Mouse (Mus musculus) heart, embryonic 13.5 days (tissue): Measurements from ENCODE around the gene Tead1. TPM values are rescaled to one million over a fixed set of nuclear protein-coding genes. Genes with fewer than 3 reads are reported as not detected.

ENCODE experiments used
- ATAC-seq: fragments of 200-750 bp; cut with Nextera tagmentation; 2 replicates; pipeline ENCODE4 v1.8.0; 2017; ENCODE audit warnings: moderate TSS enrichment; ENCODE audit not compliant: insufficient number of reproducible peaks, low FRiP score, low TSS enrichment; ENCODE audit errors: extremely low read depth
- H3K27ac ChIP-seq: fragments of 300-500 bp; sonication (generic); replicated peaks from 2 replicates; pipeline ENCODE4 v1.5.1; 2015; ENCODE audit warnings: moderate library complexity, mild to moderate bottlenecking, inconsistent platforms
- H3K27me3 ChIP-seq: fragments of 300-500 bp; sonication (generic); replicated peaks from 2 replicates; pipeline ENCODE4 v1.6.1; 2015; ENCODE audit warnings: mild to moderate bottlenecking, inconsistent platforms
- H3K36me3 ChIP-seq: fragments of 300-500 bp; sonication (generic); 2 replicates; pipeline ENCODE4 v1.6.1; 2015; ENCODE audit warnings: mild to moderate bottlenecking, inconsistent platforms
- H3K4me1 ChIP-seq: fragments of 300-500 bp; sonication (generic); 2 replicates; pipeline ENCODE4 v1.6.1; 2015; ENCODE audit warnings: inconsistent platforms
- H3K4me2 ChIP-seq: fragments of 300-500 bp; sonication (generic); 2 replicates; pipeline ENCODE4 v1.6.1; 2015; ENCODE audit warnings: inconsistent platforms, mild to moderate bottlenecking, moderate library complexity
- H3K4me3 ChIP-seq: fragments of 300-500 bp; sonication (generic); 2 replicates; pipeline ENCODE4 v1.5.1; 2015; ENCODE audit warnings: moderate library complexity, mild to moderate bottlenecking, inconsistent platforms
- H3K9ac ChIP-seq: fragments of 300-500 bp; sonication (generic); 2 replicates; pipeline ENCODE4 v1.6.1; 2015; ENCODE audit warnings: inconsistent platforms, mild to moderate bottlenecking, moderate library complexity
- H3K9me3 ChIP-seq: fragments of 300-500 bp; sonication (generic); 2 replicates; pipeline ENCODE4 v1.6.1; 2016; ENCODE audit warnings: inconsistent platforms
- WGBS: fragments of 180-500 bp; shearing (Covaris S2); methylation state at CpG from one replicate; pipeline ENCODE4 v1.1.7; 2015; ENCODE audit warnings: mixed read lengths; 5-methylcytosine and 5-hydroxymethylcytosine counted together
- polyA plus RNA-seq: library from polyadenylated mRNA; unstranded; fragments of >200 nt; fragmentation: Nextera tagmentation; extraction: Ambion mirVana; gene quantifications from 2 replicates; pipeline ENCODE4 v1.2.1, GENCODE M21; 2015

Tead1 gene
- polyA plus RNA-seq, 1 experiment from 2014 or later: 25.2 TPM

- 19% methylated on average over 6 of the region's 6 CpGs for WGBS
- no peaks in the 10 kb centered on the region for H3K27me3 ChIP-seq
- peak overlapping the region; percentile 55; the same call in 1 of the 2 replicates for H3K9ac ChIP-seq
- no peak overlapping the region for H3K4me3 ChIP-seq
- H3K4me2 ChIP-seq: 0 out of 2 replicates have a peak overlapping the region, but pooled peaks have one; percentile 1
- ATAC-seq: no peak
- peak overlapping the region; percentile 80 for H3K27ac ChIP-seq
- no peaks in the 10 kb centered on the region for H3K9me3 ChIP-seq
- peaks cover 74% of the 10 kb centered on the region for H3K4me1 ChIP-seq
- H3K36me3 ChIP-seq: peaks cover 7% of the 10 kb centered on the region; the same call in 1 of the 2 replicates
Observed at GRCm38 (mm10) chr7:112779636-112780035, 100.5 kb downstream of the Tead1 start.

DNA sequence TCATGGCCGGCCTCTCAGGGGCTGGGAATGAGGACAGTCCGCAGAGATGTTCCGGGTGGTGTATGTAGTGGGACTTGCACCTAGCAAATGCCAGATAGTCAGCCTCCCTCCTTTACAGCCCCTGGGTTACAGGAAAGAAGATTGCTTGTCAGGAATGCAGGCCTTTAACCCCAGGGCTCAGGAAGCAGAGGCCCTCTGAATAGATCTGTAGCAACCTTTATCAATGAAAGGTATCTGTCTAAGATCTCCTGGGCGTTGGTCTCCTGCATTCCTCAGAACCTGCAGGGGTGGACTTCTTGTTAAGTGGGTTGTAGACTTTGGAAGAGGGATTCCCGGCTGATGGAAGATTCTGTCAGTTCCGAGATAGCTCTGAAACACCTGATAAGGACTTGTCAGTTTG, 101.8 kb downstream of the Tead1 start:
- Histone ChIP-seq H3K4me1 (peaks cover 70% of the 10 kb centered on the region), H3K9me3 (no peaks in the 10 kb centered on the region), H3K36me3 (peaks cover 7% of the 10 kb centered on the region; the same call in 1 of the 2 replicates), H3K27ac (peak overlapping the region; percentile 80), H3K27me3 (no peaks in the 10 kb centered on the region), H3K4me3 (no peak overlapping the region), H3K9ac (peak overlapping the region; percentile 3; the same call in 1 of the 2 replicates), H3K4me2 (no peak overlapping the region)
- ATAC-seq: no peak
- WGBS: 25% methylated on average over 6 of the region's 6 CpGs

- Histone ChIP-seq H3K4me1 (peaks cover 70% of the 10 kb centered on the region), H3K27ac (no peak overlapping the region), H3K36me3 (peaks cover 7% of the 10 kb centered on the region; the same call in 1 of the 2 replicates), H3K9me3 (no peaks in the 10 kb centered on the region), H3K4me2 (no peak overlapping the region), H3K9ac (no peak overlapping the region), H3K27me3 (no peaks in the 10 kb centered on the region), H3K4me3 (no peak overlapping the region)
- ATAC-seq: no peak
- WGBS: 80% methylated on average over 8 of the region's 8 CpGs
Observed at GRCm38 (mm10) chr7:112781987-112782386, 102.9 kb downstream of the Tead1 start.

- Histone ChIP-seq H3K4me1 (peaks cover 71% of the 10 kb centered on the region), H3K4me2 (no peak overlapping the region), H3K36me3 (peaks cover 7% of the 10 kb centered on the region; the same call in 1 of the 2 replicates), H3K27me3 (no peaks in the 10 kb centered on the region), H3K9me3 (no peaks in the 10 kb centered on the region), H3K9ac (no peak overlapping the region), H3K4me3 (no peak overlapping the region), H3K27ac (no peak overlapping the region)
- ATAC-seq: no peak
- WGBS: 92% methylated on average over 3 of the region's 3 CpGs
Observed at GRCm38 (mm10) chr7:112784278-112784677, 105.2 kb downstream of the Tead1 start.

DNA sequence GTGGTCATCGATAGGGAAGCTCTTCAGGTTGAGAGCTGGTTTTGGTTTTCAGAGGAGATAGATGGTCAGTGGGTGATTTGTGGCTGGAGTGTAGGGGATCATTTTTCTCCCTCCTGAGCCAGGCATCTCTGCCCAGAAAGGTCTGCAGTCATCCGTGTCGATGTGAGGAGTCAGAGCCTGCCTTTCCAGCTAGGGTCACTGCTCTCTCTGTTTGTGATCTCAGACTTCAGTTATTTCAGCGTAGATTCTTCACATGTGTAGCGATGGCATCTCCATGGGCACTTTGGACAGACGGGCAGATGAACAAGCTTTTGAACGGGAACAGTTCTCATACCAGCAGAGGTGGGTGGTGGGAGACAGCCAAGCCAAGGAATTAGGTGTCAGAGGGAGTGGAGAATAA, 106.2 kb downstream of the Tead1 start:
- WGBS: 66% methylated on average over 7 of the region's 7 CpGs
- Histone ChIP-seq H3K4me3 (no peak overlapping the region), H3K36me3 (peaks cover 7% of the 10 kb centered on the region; the same call in 1 of the 2 replicates), H3K9ac (no peak overlapping the region), H3K27ac (no peak overlapping the region), H3K9me3 (no peaks in the 10 kb centered on the region), H3K4me2 (no peak overlapping the region), H3K4me1 (peaks cover 70% of the 10 kb centered on the region), H3K27me3 (no peaks in the 10 kb centered on the region)
- no peak for ATAC-seq

DNA sequence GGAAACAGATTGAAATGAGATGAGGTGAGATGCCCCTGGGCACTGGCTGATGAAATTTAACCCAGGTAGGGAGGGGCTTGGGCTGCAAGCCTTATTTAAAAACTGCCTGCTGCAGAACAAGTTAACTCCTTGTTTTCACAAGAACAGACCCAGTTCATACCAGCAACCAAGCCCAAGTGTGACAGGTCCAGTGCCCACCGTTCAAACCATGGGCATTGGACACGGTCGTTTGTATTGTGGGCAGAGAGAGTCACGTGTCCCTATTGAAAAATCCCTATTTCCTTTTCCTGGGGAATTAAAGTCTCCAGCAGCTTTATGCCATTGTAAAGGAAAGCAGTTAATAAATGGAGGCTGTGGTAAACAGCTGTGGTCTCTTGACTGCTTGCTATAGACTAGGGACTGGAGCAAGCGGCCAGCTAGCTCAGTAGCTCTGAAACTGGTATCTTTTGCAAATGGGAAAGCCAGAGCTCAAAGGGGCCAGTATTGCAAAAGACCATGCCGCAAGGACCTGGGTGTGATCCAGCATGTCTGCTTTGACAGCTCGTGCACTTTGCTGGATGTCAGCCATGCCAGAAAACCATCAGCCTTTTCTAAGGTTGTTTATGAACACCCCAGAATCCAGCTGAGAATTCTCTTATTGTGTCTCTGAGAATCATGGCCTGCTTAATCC, 107.6 kb downstream of the Tead1 start:
- Histone ChIP-seq H3K9ac (0 out of 2 replicates have a peak overlapping the region, but pooled peaks have one; percentile 50), H3K4me3 (no peak overlapping the region), H3K27me3 (no peaks in the 10 kb centered on the region), H3K9me3 (no peaks in the 10 kb centered on the region), H3K27ac (peak overlapping the region; percentile 26), H3K4me1 (peaks cover 70% of the 10 kb centered on the region), H3K4me2 (no peak overlapping the region), H3K36me3 (peaks cover 9% of the 10 kb centered on the region; the same call in 1 of the 2 replicates)
- ATAC-seq: no peak
- 55% methylated on average over 7 of the region's 7 CpGs for WGBS

DNA sequence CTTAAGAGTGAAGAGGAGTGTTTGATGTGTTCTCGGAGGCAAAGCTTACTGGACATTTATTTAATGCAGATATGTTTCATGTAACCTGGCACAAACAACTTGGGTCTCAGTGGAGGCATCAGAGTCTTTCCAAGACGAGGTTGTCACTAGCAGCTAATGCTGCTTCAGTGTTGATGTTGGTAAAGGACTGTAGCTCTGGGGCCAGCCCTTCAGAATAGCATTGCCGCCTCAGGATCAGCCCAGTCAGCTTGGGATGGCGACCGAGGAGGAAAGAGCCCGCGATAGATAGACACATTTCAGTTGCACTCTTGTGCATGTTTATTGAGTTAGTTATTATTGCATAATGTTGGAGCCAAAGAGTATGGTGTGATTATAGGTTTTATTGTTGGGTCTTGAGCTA, 108.2 kb downstream of the Tead1 start:
- ATAC-seq: no peak
- Histone ChIP-seq H3K4me3 (no peak overlapping the region), H3K27ac (peak overlapping the region; percentile 26; the same call in 1 of the 2 replicates), H3K4me2 (no peak overlapping the region), H3K27me3 (no peaks in the 10 kb centered on the region), H3K9me3 (no peaks in the 10 kb centered on the region), H3K4me1 (peaks cover 68% of the 10 kb centered on the region), H3K36me3 (peaks cover 9% of the 10 kb centered on the region; the same call in 1 of the 2 replicates), H3K9ac (no peak overlapping the region)
- 72% methylated on average over 7 of the region's 7 CpGs for WGBS

- peak overlapping the region; percentile 48 for H3K27ac ChIP-seq
- ATAC-seq: no peak
Observed at GRCm38 (mm10) chr7:112788321-112788751, 109.2 kb downstream of the Tead1 start.

GRCm38 (mm10) chr7:112789693-112790092, 110.6 kb downstream of the Tead1 start:
- no peak overlapping the region for H3K9ac ChIP-seq
- H3K9me3 ChIP-seq: no peaks in the 10 kb centered on the region
- no peak for ATAC-seq
- no peak overlapping the region for H3K27ac ChIP-seq
- 0 out of 2 replicates have a peak, but pooled peaks cover 2% of the 10 kb centered on the region for H3K36me3 ChIP-seq
- no peak overlapping the region for H3K4me3 ChIP-seq
- H3K4me1 ChIP-seq: peaks cover 91% of the 10 kb centered on the region
- 74% methylated on average over 4 of the region's 4 CpGs for WGBS
- no peak overlapping the region for H3K4me2 ChIP-seq
- no peaks in the 10 kb centered on the region for H3K27me3 ChIP-seq

More at GRCm38 (mm10) chr7:112788321-112788751, 109.2 kb downstream of the Tead1 start:
- 32% methylated on average over 7 of the region's 7 CpGs for WGBS
- H3K4me2 ChIP-seq: no peak overlapping the region
- H3K27me3 ChIP-seq: no peaks in the 10 kb centered on the region
- no peak overlapping the region for H3K9ac ChIP-seq
- peaks cover 78% of the 10 kb centered on the region for H3K4me1 ChIP-seq
- no peaks in the 10 kb centered on the region for H3K9me3 ChIP-seq
- H3K4me3 ChIP-seq: no peak overlapping the region
- H3K36me3 ChIP-seq: peaks cover 9% of the 10 kb centered on the region; the same call in 1 of the 2 replicates

DNA sequence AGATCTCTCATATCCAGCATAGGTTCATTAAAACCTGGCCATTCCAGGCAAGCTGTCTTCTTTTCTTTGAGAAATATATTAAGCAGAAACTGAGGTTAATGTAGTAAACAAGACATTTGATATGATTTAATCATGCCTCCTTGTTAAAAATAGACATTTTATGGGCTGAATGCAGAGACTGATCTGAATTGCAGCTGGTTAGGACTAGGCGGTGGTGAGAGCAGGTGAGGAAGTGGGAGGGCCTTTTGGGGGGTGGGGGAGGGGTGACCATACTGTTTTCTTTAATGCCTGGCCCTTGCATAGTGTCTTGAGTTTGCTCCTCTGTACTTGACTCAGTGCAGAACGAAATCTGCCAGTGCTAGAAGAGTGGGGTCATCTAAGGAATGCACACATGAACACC, 111.2 kb downstream of the Tead1 start:
- Histone ChIP-seq H3K4me2 (no peak overlapping the region), H3K4me3 (no peak overlapping the region), H3K9me3 (no peaks in the 10 kb centered on the region), H3K4me1 (peaks cover 95% of the 10 kb centered on the region), H3K36me3 (0 out of 2 replicates have a peak, but pooled peaks cover 2% of the 10 kb centered on the region), H3K27me3 (no peaks in the 10 kb centered on the region), H3K27ac (no peak overlapping the region), H3K9ac (no peak overlapping the region)
- WGBS: 36% methylated on average over 2 of the region's 2 CpGs
- no peak; the same call in 1 of the 2 replicates for ATAC-seq

DNA sequence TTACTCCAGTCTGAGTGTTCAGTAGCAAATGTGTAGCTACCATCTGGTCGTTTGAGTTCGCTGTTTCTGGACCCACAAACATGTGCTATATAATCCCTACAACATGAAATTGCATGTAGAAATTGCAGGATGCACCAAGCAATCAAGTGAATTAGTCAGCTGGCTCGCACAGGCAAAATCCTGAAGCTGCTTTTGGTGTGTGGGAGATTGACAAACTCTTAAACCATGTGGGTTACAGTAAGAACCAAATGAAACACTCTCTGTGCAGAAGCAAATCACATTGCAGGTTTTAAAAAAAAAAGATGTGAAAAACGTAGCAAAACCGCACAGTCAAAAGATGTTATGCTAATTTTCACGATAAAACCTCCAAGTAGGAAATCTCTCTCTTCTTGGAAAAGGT, 113.6 kb downstream of the Tead1 start:
- 0 out of 2 replicates have a peak, but pooled peaks cover 2% of the 10 kb centered on the region for H3K36me3 ChIP-seq
- no peak overlapping the region for H3K4me3 ChIP-seq
- no peaks in the 10 kb centered on the region for H3K9me3 ChIP-seq
- no peak overlapping the region for H3K4me2 ChIP-seq
- H3K27ac ChIP-seq: no peak overlapping the region
- peaks cover 88% of the 10 kb centered on the region for H3K4me1 ChIP-seq
- ATAC-seq: no peak
- no peak overlapping the region for H3K9ac ChIP-seq
- WGBS: 84% methylated on average over 6 of the region's 6 CpGs
- H3K27me3 ChIP-seq: no peaks in the 10 kb centered on the region
